Mouse (Mus musculus) cortical plate, adult 2 months (tissue): ENCODE results near the gene Rab2b. TPM values are rescaled to one million over a fixed set of nuclear protein-coding genes. Genes with fewer than 3 reads are reported as not detected.
A peak's percentile ranks its signal among the peaks of the same experiment; 100 is the strongest.

Experiments used
- H3K27ac ChIP-seq: fragments of 200-500 bp; 2 replicates; pipeline ENCODE4 v1.5.1; 2012; ENCODE audit warnings: low read length, control low read depth, inconsistent platforms; ENCODE audit not compliant: insufficient read depth
- H3K4me1 ChIP-seq: fragments of 200-500 bp; 2 replicates; pipeline ENCODE4 v1.6.1; 2011; ENCODE audit warnings: low read length; ENCODE audit not compliant: control insufficient read depth, insufficient read depth
- H3K4me3 ChIP-seq: fragments of 200-500 bp; 2 replicates; pipeline ENCODE4 v1.5.1; 2011; ENCODE audit warnings: mild to moderate bottlenecking, low read length, control low read depth; ENCODE audit not compliant: insufficient read depth
- CTCF ChIP-seq: fragments of 200-500 bp; IDR thresholded peaks from 2 replicates; pipeline ENCODE4 v1.5.1; 2011; ENCODE audit warnings: mild to moderate bottlenecking, control low read depth, low read length; ENCODE audit not compliant: insufficient read depth; ENCODE audit errors: extremely low read depth
- POLR2A ChIP-seq: fragments of 200-500 bp; IDR thresholded peaks from 2 replicates; pipeline ENCODE4 v1.6.1; 2011; ENCODE audit warnings: mild to moderate bottlenecking, low read length, control low read depth; ENCODE audit not compliant: insufficient read depth; ENCODE audit errors: extremely low read depth
- polyA plus RNA-seq: library from polyadenylated mRNA; depleted of rRNA; stranded (reverse); fragments of >200 nt; gene quantifications from 2 replicates; pipeline ENCODE4 v1.2.3, GENCODE M21; 2012

Gene Rab2b
- polyA plus RNA-seq, 1 experiment: 44.4 TPM

DNA sequence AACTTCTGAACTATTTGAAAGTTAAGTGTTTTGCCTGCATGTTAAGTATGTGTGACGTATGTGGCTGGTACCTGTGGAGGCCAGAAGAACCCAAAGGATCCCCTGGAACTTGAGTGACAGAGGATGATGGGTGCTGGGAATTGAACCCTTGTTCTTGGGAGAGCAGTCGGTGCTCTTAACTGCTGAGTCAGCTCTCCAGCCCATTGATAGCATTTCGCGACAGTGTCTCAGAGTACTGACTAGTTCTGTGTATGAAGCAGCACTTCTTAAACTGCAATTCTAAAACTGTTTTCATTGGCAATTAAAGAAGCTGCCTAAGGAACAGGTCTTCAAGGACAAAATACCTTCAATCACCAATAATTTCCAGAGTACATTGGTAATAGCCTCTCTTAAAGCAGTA is 2.1 kb downstream of the Rab2b start:
- Histone ChIP-seq H3K4me1 (no peaks in the 10 kb centered on the region; the same call in 1 of the 2 replicates), H3K27ac (no peak overlapping the region), H3K4me3 (no peak overlapping the region)
- TF ChIP-seq CTCF: no peak

GRCm38 (mm10) chr14:52272781-52273180 is 6.6 kb downstream of the Rab2b start:
- Histone ChIP-seq H3K27ac (no peak overlapping the region), H3K4me3 (no peak overlapping the region), H3K4me1 (no peaks in the 10 kb centered on the region)
- TF ChIP-seq POLR2A (no peak), CTCF (no peak)

GRCm38 (mm10) chr14:52257484-52258213 is 21.7 kb downstream of the Rab2b start, which contains the start of gene Chd8:
TSS of gene Chd8 (minus strand) at chr14:52257780.
- peak within 1 kb of the TSS; percentile 67 for H3K4me3 ChIP-seq
- peaks cover 3% of the 10 kb centered on the region; the same call in 1 of the 2 replicates for H3K4me1 ChIP-seq
- TF ChIP-seq CTCF (peak; percentile 37; the same call in 1 of the 2 replicates), POLR2A (peak; percentile 81)
- peak within 1 kb of the TSS; percentile 17 for H3K27ac ChIP-seq

GRCm38 (mm10) chr14:52256311-52257175 is 22.8 kb downstream of the Rab2b start:
- peak overlapping the region; percentile 17; the same call in 1 of the 2 replicates for H3K27ac ChIP-seq
- peak overlapping the region; percentile 67 for H3K4me3 ChIP-seq
- TF ChIP-seq CTCF: no peak
- no peak for TF ChIP-seq POLR2A
- peaks cover 3% of the 10 kb centered on the region; the same call in 1 of the 2 replicates for H3K4me1 ChIP-seq

- TF ChIP-seq POLR2A (no peak), CTCF (no peak)
- Histone ChIP-seq H3K27ac (no peak overlapping the region), H3K4me1 (no peaks in the 10 kb centered on the region; the same call in 1 of the 2 replicates), H3K4me3 (no peak overlapping the region)
These were observed 33.2 kb downstream of the Rab2b start for GRCm38 (mm10) chr14:52246129-52246528.

DNA sequence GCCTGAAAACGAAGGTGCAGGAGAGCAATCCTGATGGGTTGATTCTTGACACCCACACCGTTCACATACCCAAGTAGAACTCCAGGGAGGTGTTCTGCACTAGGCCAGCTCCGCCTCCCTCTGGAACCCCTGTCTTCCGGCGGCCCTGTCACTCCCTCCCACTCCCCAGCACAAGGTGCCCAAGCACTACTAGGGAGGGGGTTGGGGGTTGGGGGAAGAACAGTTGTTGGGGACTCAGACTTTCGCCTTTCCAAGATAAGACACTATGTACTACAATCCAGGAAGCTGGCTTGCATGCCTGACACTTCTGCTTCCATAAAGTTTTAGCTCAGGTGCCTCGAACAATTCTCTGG is 34.7 kb downstream of the Rab2b start:
- Histone ChIP-seq H3K27ac (no peak overlapping the region), H3K4me1 (no peaks in the 10 kb centered on the region; the same call in 1 of the 2 replicates), H3K4me3 (peak overlapping the region; percentile 54)
- TF ChIP-seq POLR2A (no peak), CTCF (no peak)

- H3K4me1 ChIP-seq: no peaks in the 10 kb centered on the region; the same call in 1 of the 2 replicates
- peak overlapping the region; percentile 54 for H3K4me3 ChIP-seq
- no peak overlapping the region for H3K27ac ChIP-seq
- TF ChIP-seq CTCF (no peak), POLR2A (peak; percentile 64)
These were observed 35.2 kb downstream of the Rab2b start for GRCm38 (mm10) chr14:52244041-52244689.

DNA sequence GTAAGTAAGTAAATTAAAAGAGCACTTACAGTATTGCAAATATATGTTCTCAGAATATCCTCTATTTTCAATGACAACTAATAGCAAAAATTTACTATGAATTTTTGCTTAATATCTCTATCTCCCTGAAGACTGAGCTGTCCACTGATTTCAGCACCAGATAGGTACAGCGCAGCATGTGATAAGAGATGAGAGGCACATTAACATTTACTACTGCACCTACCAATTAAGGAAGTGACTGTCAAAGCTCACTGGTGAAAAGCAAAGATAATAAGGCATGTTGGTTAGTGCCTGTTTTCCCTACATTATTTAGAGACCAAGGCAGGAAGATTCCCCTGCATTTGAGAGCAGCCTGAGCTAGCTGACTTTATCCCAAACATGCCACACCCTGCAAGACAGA is 43.1 kb downstream of the Rab2b start:
- no peak overlapping the region for H3K27ac ChIP-seq
- no peak overlapping the region for H3K4me3 ChIP-seq
- no peak for TF ChIP-seq POLR2A
- no peaks in the 10 kb centered on the region; the same call in 1 of the 2 replicates for H3K4me1 ChIP-seq

- Histone ChIP-seq H3K4me1 (no peaks in the 10 kb centered on the region; the same call in 1 of the 2 replicates), H3K4me3 (no peak overlapping the region), H3K27ac (no peak overlapping the region)
- TF ChIP-seq CTCF: no peak
- TF ChIP-seq POLR2A: no peak
These were observed 44.2 kb downstream of the Rab2b start for GRCm38 (mm10) chr14:52235165-52235564.

DNA sequence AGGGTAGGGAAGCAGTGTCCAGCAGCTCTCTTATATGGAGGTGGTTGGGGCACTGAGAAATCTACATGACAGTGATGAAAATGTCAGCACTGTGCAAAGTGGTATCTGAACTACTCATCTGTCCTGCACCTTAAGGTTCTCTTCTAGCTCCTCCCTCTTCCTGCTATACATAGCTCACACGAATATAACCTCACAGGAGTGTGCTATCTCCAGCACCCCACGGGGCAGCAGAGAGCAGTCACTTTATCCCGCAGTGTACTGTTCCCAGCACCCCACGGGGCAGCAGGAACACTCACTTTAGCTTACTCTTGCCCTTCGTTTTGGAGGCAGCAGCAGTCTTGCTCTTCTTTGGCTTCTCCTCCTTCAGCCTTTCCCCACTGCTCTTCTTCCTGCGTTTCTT is 47.1 kb downstream of the Rab2b start:
- no peaks in the 10 kb centered on the region; the same call in 1 of the 2 replicates for H3K4me1 ChIP-seq
- H3K27ac ChIP-seq: no peak overlapping the region
- TF ChIP-seq CTCF (no peak), POLR2A (no peak)

More for the DNA sequence above, 47.1 kb downstream of the Rab2b start:
- H3K4me3 ChIP-seq: no peak overlapping the region
